Mouse (Mus musculus) midbrain, embryonic 15.5 days (tissue): ENCODE measurements at regions not wholly inside any gene's neighbourhood (a gene's known extent, or its start where the extent isn't known, plus 50 kb on each side); places are given as distances from the start of the nearest gene placed in this dataset.
A peak's percentile ranks its signal among the peaks of the same experiment; 100 is the strongest.

Experiments used
- ATAC-seq: fragments of 200-750 bp; cut with Nextera tagmentation; replicated peaks from 2 replicates; pipeline ENCODE4 v1.8.0; 2017; ENCODE audit warnings: moderate TSS enrichment
- H3K27ac ChIP-seq: fragments of 300-500 bp; sonication (generic); 2 replicates; pipeline ENCODE4 v1.5.1; 2015; ENCODE audit warnings: mild to moderate bottlenecking, inconsistent platforms
- H3K27me3 ChIP-seq: fragments of 300-500 bp; sonication (generic); replicated peaks from 2 replicates; pipeline ENCODE4 v1.6.1; 2015; ENCODE audit warnings: inconsistent platforms
- H3K36me3 ChIP-seq: fragments of 300-500 bp; sonication (generic); replicated peaks from 2 replicates; pipeline ENCODE4 v1.6.1; 2015; ENCODE audit warnings: inconsistent platforms
- H3K4me1 ChIP-seq: fragments of 300-500 bp; sonication (generic); 2 replicates; pipeline ENCODE4 v1.6.1; 2015; ENCODE audit warnings: inconsistent platforms
- H3K4me2 ChIP-seq: fragments of 300-500 bp; sonication (generic); 2 replicates; pipeline ENCODE4 v1.6.1; 2015; ENCODE audit warnings: inconsistent platforms, mild to moderate bottlenecking, moderate library complexity
- H3K4me3 ChIP-seq: fragments of 300-500 bp; sonication (generic); 2 replicates; pipeline ENCODE4 v1.5.1; 2015; ENCODE audit warnings: mild to moderate bottlenecking, inconsistent platforms
- H3K9ac ChIP-seq: fragments of 300-500 bp; sonication (generic); 2 replicates; pipeline ENCODE4 v1.6.1; 2015; ENCODE audit warnings: mild to moderate bottlenecking, inconsistent platforms
- H3K9me3 ChIP-seq: fragments of 300-500 bp; sonication (generic); 2 replicates; pipeline ENCODE4 v1.6.1; 2016; ENCODE audit warnings: inconsistent platforms
- WGBS: fragments of 180-500 bp; shearing (Covaris S2); methylation state at CpG from one replicate; pipeline ENCODE4 v1.1.7; 2015; ENCODE audit warnings: mixed read lengths; 5-methylcytosine and 5-hydroxymethylcytosine counted together

DNA sequence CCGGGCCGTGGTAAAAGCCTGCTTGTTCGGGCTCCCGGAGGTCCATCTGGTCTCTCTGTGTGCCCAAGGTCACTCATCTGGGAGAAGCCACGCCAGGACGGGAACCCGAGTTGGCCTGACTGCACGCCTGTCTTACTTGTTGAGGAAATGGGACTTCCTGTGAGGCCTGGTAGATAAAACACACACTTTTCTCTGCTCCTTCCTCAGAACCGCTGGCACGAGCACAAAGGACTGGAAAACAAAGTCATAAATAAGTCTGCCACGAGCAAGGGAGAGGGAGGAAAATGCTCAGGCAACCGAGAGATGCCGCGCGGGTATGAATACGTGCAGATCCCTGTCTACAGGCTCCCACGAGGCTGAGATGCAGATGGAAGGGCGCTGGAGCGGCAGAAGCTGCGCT is 131.6 kb downstream of the Rybp start:
- H3K27ac ChIP-seq = 0 out of 2 replicates have a peak overlapping the region, but pooled peaks have one; percentile 18
- ATAC-seq = no peak
- 59% methylated on average over 20 of the region's 20 CpGs for WGBS

DNA sequence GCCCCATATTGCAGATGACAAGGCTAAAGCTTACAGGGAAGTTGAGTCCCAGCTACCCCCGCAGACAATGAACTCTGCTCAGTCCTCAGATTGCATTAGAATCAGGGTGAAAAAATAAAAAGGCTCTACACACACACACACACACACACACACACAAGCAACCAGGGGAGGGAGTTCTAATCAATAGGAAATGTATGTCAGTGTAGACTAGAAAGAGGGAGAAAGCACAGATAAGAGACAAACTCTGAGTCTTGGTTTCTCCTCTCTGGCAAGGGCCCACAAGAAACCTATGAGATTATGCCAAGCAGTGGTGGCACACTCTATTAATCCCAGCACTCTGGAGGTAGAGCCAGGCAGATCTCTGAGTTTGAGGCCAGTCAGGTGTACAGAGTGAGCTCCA is 135.8 kb downstream of the Rybp start:
- H3K9ac ChIP-seq = no peak overlapping the region
- H3K4me2 ChIP-seq = no peak overlapping the region
- H3K27me3 ChIP-seq = no peaks in the 10 kb centered on the region
- ATAC-seq = no peak
- 97% methylated on average over 1 of the region's 1 CpGs for WGBS
- H3K27ac ChIP-seq = no peak overlapping the region
- no peaks in the 10 kb centered on the region for H3K36me3 ChIP-seq
- no peaks in the 10 kb centered on the region for H3K9me3 ChIP-seq
- peaks cover 6% of the 10 kb centered on the region; the same call in 1 of the 2 replicates for H3K4me1 ChIP-seq
- H3K4me3 ChIP-seq = no peak overlapping the region

More for the DNA sequence above, 131.6 kb downstream of the Rybp start:
- no peak overlapping the region for H3K4me2 ChIP-seq
- no peak overlapping the region for H3K9ac ChIP-seq
- H3K9me3 ChIP-seq = no peaks in the 10 kb centered on the region
- H3K4me3 ChIP-seq = no peak overlapping the region
- H3K36me3 ChIP-seq = no peaks in the 10 kb centered on the region
- H3K27me3 ChIP-seq = no peaks in the 10 kb centered on the region
- peaks cover 6% of the 10 kb centered on the region; the same call in 1 of the 2 replicates for H3K4me1 ChIP-seq

DNA sequence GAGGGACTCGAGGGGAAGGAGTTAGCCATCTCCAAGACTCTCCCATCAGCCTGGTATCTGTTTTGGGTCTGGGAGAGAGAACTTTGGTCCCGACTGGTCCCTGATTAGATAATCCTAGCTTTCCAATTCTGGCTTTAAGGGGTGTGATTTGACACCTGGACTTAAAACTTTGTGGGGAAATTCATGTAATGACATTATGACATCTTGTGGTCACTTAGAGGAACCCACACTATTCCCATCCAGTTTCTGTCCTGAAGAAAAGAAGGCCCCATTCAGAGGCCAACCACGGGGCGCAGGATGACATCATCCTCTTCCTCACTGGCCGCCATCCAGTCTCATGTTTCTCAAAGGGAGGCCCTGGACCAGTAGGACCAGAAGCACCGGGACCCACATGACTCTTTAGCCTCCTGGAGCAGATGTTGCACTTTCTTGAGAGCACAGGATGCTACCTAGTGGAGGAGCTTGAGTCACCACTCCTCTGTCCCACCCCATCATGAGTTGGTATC is 136.5 kb downstream of the Rybp start:
- H3K36me3 ChIP-seq = no peaks in the 10 kb centered on the region
- H3K4me3 ChIP-seq = no peak overlapping the region
- H3K9me3 ChIP-seq = no peaks in the 10 kb centered on the region
- H3K27ac ChIP-seq = no peak overlapping the region
- WGBS = 80% methylated on average over 6 of the region's 6 CpGs
- 0 out of 2 replicates have a peak, but pooled peaks cover 6% of the 10 kb centered on the region for H3K4me1 ChIP-seq
- ATAC-seq = no peak
- H3K4me2 ChIP-seq = no peak overlapping the region
- no peaks in the 10 kb centered on the region for H3K27me3 ChIP-seq
- no peak overlapping the region for H3K9ac ChIP-seq

DNA sequence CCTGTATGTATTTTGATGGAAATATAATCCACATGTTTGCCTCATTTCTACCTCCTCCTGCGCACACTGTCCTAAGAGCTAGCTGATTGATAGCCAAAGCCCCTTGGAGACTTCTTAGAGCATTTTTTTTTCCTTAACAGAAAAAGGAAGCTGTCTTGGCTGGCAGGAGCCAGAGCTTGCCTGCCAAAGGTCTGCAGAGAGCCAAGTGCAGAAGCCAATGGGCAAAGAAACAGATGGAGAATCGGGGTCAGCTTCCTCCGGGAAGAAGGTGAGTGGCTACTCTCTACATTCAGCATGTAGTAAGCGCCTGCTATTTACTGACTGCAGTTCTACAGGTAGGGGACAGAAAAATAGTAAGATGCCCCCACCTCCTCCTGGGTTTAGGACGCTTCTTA is 137.8 kb downstream of the Rybp start:
- Histone ChIP-seq H3K27ac (no peak overlapping the region), H3K4me2 (no peak overlapping the region), H3K36me3 (no peaks in the 10 kb centered on the region), H3K9ac (no peak overlapping the region), H3K4me3 (no peak overlapping the region), H3K27me3 (no peaks in the 10 kb centered on the region), H3K4me1 (peaks cover 8% of the 10 kb centered on the region), H3K9me3 (no peaks in the 10 kb centered on the region)
- no peak for ATAC-seq
- WGBS = 80% methylated on average over 5 of the region's 5 CpGs

GRCm38 (mm10) chr6:100148751-100149457 is 138.4 kb downstream of the Rybp start:
- no peaks in the 10 kb centered on the region for H3K27me3 ChIP-seq
- no peak overlapping the region for H3K4me3 ChIP-seq
- no peak for ATAC-seq
- no peaks in the 10 kb centered on the region for H3K9me3 ChIP-seq
- no peaks in the 10 kb centered on the region for H3K36me3 ChIP-seq
- no peak overlapping the region for H3K4me2 ChIP-seq
- no peak overlapping the region for H3K27ac ChIP-seq
- WGBS = 80% methylated on average over 4 of the region's 4 CpGs
- H3K4me1 ChIP-seq = peaks cover 14% of the 10 kb centered on the region
- no peak overlapping the region for H3K9ac ChIP-seq

GRCm38 (mm10) chr6:100146360-100146935 is 140.8 kb downstream of the Rybp start:
- H3K36me3 ChIP-seq = no peaks in the 10 kb centered on the region
- no peak overlapping the region for H3K4me2 ChIP-seq
- H3K4me3 ChIP-seq = no peak overlapping the region
- H3K27me3 ChIP-seq = no peaks in the 10 kb centered on the region
- H3K9me3 ChIP-seq = no peaks in the 10 kb centered on the region
- peaks cover 21% of the 10 kb centered on the region for H3K4me1 ChIP-seq
- H3K27ac ChIP-seq = no peak overlapping the region
- H3K9ac ChIP-seq = no peak overlapping the region
- WGBS = 33% methylated on average over 5 of the region's 5 CpGs
- peak; percentile 28 for ATAC-seq

GRCm38 (mm10) chr6:100145869-100146268 is 141.4 kb downstream of the Rybp start:
- ATAC-seq = no peak
- Histone ChIP-seq H3K4me2 (no peak overlapping the region), H3K4me3 (no peak overlapping the region), H3K27me3 (no peaks in the 10 kb centered on the region), H3K9me3 (no peaks in the 10 kb centered on the region), H3K4me1 (peaks cover 21% of the 10 kb centered on the region), H3K36me3 (no peaks in the 10 kb centered on the region), H3K9ac (no peak overlapping the region), H3K27ac (no peak overlapping the region)
- WGBS = 82% methylated on average over 2 of the region's 2 CpGs

- Histone ChIP-seq H3K27ac (no peak overlapping the region), H3K9ac (no peak overlapping the region), H3K27me3 (no peaks in the 10 kb centered on the region), H3K4me1 (peaks cover 32% of the 10 kb centered on the region), H3K9me3 (no peaks in the 10 kb centered on the region), H3K4me2 (no peak overlapping the region), H3K4me3 (no peak overlapping the region), H3K36me3 (no peaks in the 10 kb centered on the region)
- no peak; the same call in 1 of the 2 replicates for ATAC-seq
- 55% methylated on average over 4 of the region's 4 CpGs for WGBS
These were observed 142.6 kb downstream of the Rybp start for GRCm38 (mm10) chr6:100144544-100145287.

DNA sequence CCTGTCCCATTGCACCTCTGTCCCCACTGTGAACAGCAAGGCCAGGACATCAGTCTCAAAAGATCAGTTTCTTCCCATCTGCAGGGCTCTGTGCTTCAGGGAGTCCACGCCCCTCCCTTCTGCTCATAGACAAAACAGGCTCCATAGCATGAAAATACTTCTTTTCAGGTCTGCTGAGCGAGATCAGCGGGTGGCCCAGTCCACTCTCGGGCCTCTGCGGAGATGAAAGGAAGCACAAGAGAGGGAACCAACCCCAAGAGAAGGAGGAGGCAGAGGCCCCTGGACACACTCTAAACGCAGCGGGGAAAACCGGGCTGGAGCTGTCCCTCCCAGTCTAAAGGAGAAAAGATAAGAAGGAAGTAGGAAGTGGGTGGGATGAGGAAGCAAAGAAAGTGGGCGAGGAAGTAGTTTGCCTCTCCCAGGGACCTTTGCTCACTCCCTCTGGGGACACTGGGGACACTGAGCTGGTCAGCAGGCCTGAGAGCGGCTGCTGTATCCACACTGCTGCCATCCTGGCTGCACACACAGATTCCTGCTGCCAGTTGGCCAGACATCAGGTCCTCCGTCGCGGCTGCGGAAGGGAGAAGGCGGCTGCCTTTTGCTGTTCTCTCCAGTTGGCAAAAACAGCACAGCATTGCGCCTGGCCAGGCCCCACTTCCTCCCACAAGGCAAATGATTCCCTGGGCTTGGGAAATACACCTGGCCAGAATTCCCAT is 143.5 kb downstream of the Rybp start:
- Histone ChIP-seq H3K27me3 (no peaks in the 10 kb centered on the region), H3K4me3 (no peak overlapping the region), H3K9ac (peak overlapping the region; percentile 6; the same call in 1 of the 2 replicates), H3K9me3 (no peaks in the 10 kb centered on the region), H3K4me2 (peak overlapping the region; percentile 21), H3K36me3 (no peaks in the 10 kb centered on the region), H3K4me1 (peaks cover 35% of the 10 kb centered on the region), H3K27ac (peak overlapping the region; percentile 36; the same call in 1 of the 2 replicates)
- 6% methylated on average over 15 of the region's 16 CpGs for WGBS
- ATAC-seq = peak; percentile 25; the same call in 1 of the 2 replicates

- WGBS = 75% methylated on average over 5 of the region's 5 CpGs
- H3K27me3 ChIP-seq = 0 out of 2 replicates have a peak, but pooled peaks cover 1% of the 10 kb centered on the region
- H3K9ac ChIP-seq = no peak overlapping the region
- no peak for ATAC-seq
- H3K36me3 ChIP-seq = no peaks in the 10 kb centered on the region
- H3K4me1 ChIP-seq = peaks cover 35% of the 10 kb centered on the region
- H3K4me2 ChIP-seq = no peak overlapping the region
- H3K4me3 ChIP-seq = no peak overlapping the region
- H3K27ac ChIP-seq = no peak overlapping the region
- H3K9me3 ChIP-seq = no peaks in the 10 kb centered on the region
These were observed 146.1 kb downstream of the Rybp start for GRCm38 (mm10) chr6:100141225-100141624.

DNA sequence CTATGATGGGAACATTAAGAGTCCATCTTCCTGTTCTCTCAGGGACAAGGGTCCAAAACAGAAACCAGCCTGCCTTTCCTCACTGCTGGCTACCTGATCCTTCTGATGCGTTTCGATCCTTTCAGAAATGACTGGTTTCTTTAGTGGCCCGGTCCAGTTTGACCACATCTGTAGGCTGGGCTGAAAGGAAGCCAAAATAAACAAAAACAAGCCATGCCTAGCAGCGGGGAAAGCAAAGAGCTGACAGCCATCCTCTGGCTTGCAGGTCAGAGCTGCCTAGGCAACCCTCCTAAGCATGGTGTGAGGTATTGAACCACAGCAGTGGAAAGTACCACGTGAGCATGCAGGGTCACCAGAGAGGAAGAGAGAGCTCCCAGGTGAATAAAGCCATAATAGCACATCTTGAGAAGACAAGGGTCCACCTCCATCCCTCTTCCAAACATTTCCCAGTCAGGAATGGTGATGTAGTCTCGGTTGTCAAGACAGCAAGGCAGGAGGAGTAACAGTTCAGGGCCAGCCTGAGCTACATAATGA is 146.6 kb downstream of the Rybp start:
- H3K36me3 ChIP-seq = no peaks in the 10 kb centered on the region
- ATAC-seq = no peak
- H3K4me1 ChIP-seq = peaks cover 33% of the 10 kb centered on the region
- peak overlapping the region; percentile 17; the same call in 1 of the 2 replicates for H3K27ac ChIP-seq
- WGBS = 61% methylated on average over 6 of the region's 6 CpGs
- no peak overlapping the region for H3K9ac ChIP-seq
- no peak overlapping the region for H3K4me2 ChIP-seq
- 0 out of 2 replicates have a peak, but pooled peaks cover 3% of the 10 kb centered on the region for H3K27me3 ChIP-seq
- no peak overlapping the region for H3K4me3 ChIP-seq
- no peaks in the 10 kb centered on the region for H3K9me3 ChIP-seq
